Mouse (Mus musculus): Measurements from ENCODE around the gene Gm21915.

- TF ChIP-seq CTCF (IDR thresholded peaks at IDR 0.05; ENCODE audit: low read depth): no peak
- no peak for TF ChIP-seq EP300 (optimal IDR thresholded peaks at IDR 0.05)
These were observed 38.9 kb upstream of the Gm21915 start for GRCm38 (mm10) chr9:40631505-40631904.
